Mouse (Mus musculus): ENCODE results near the gene Myo1d. TPM values are rescaled to one million over a fixed set of nuclear protein-coding genes. Genes with fewer than 3 reads are reported as not detected.
A peak's percentile ranks its signal among the peaks of the same experiment; 100 is the strongest.

Gene Myo1d
- total RNA-seq, 2 experiments from 2014 or later = 2.0 to 7.2 TPM

- ATAC-seq (replicated peaks; ENCODE audit: poor library complexity) = no peak
Measured at GRCm38 (mm10) chr11:80622233-80623037, 157.4 kb downstream of the Myo1d start.

DNA sequence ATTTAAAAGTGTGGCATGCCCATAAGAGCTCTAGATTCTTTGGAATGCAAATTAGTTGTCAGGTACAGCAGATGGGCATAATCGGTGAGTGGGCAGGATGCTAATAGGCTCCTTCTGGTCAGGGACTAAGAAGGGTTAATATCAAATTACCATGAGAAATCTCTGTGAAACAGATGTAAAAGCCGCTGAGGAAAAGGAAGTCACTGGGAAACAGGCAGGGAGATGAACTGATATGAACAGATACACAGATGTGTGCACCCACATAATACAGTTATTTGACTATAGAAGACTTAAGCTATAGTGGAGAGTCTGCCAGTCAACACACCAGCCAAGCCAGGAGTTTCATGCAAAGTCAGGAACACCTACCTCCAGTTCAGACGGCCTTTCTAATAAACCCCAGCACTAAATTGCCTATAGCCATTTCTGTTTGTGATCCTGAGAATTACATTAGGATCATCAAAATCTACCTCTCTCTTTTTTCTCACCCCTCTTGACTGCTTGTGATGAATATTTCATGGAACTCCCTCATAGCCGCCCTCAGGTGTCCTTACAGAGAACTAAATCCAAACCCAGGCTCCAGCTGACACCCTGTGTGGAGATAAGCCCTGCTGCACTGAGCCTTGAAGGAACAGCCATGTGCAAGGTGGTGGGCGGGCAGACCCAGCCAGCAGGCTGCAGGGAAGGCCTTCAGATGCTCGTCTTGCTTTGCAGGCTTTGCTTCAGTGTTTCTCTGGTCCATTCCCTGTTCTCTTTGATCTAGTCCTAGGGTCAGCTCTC lies 164.7 kb downstream of the Myo1d start:
- peak; percentile 37; the same call in 1 of the 2 replicates for ATAC-seq (replicated peaks; ENCODE audit: poor library complexity)

GRCm38 (mm10) chr11:80614418-80614817 lies 165.4 kb downstream of the Myo1d start:
- peak; percentile 76 for ATAC-seq (replicated peaks; ENCODE audit: poor library complexity)

DNA sequence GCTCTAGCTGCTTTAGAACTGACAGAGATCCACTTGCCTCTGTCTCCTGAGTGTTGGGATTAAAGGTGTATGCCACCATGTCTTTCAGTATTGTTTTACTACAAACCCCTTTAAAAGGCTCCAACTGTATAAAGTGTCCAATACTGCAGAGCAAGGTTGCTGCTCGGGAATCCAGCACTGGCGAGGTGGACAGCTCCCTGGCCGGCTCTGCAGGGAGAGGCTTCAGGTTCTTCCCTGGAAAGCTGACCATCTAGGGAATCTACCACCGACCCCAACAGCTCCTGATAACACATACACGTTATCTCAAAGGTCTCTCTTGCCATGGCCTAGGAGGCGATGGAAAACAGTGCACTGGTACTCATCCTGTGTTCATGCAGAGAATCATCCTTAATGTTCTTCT lies 166.3 kb downstream of the Myo1d start:
- peak; percentile 52; the same call in 1 of the 2 replicates for ATAC-seq (replicated peaks; ENCODE audit: poor library complexity)

GRCm38 (mm10) chr11:80602707-80603441 lies 177.0 kb downstream of the Myo1d start:
- ATAC-seq (replicated peaks; ENCODE audit: poor library complexity) = peak; percentile 56

GRCm38 (mm10) chr11:80602041-80602458 lies 177.8 kb downstream of the Myo1d start:
- ATAC-seq (replicated peaks; ENCODE audit: poor library complexity) = peak; percentile 77

DNA sequence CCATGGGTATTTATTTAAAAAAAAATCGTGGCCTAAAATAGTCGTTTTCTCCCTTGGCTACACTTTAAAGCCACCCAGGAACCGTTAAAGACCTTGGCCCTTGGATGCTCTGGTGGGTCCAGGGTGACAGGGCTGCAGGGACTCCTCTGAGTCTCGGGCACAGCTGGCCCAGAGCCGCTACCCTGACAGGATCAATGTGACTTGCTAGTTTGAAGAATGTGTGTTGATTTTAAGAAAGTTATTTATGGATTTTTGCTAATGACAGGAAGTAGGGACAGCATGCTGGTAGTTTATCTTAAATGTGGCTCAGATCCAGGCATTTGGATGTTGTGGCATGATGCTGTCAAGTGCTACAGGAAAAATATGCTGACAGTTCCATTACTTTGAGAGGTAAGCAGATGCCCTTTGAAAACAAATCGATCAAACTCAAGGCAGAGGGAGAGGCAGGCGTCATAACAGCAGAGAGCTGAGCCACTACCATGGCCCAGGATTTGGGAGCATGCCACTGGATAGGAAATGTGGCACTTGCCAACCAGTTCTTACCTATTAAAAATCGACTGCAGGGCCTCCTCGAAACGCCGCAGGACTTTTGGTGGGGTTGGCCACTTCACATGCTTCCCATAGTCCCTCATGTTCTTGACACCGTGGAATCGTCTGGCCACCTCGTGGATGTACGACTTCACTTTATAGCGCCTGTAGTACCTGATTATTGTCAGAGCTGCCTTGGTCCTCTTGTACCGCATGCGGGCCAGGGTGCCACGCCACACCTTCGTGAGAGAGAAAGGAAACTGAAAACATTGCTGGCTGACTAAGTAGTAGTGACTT lies 178.6 kb downstream of the Myo1d start:
- ATAC-seq (replicated peaks; ENCODE audit: poor library complexity) = no peak

DNA sequence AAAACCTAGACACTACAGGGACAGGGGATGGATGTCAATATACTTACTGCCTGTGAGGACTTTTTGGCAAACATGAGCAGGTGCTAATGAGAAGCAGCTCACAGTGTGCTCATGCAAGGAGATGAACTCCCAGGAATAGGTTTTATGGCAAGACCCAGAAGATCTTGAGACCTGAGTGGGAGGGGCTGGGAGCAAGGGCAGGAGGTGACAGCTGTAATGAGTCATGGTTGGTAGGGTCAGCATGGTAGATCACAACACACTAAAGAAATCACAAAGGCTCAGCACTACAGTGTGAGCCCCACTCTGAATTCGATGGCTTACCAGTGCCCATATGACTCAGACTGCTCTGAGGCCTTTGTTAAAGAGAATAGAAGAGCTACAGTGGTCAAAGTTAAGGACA lies 184.3 kb downstream of the Myo1d start:
- no peak for ATAC-seq (replicated peaks; ENCODE audit: poor library complexity)

GRCm38 (mm10) chr11:80589387-80589786 lies 190.4 kb downstream of the Myo1d start:
- no peak for ATAC-seq (replicated peaks; ENCODE audit: poor library complexity)

- no peak for ATAC-seq (replicated peaks; ENCODE audit: poor library complexity)
Measured at GRCm38 (mm10) chr11:80585761-80586160, 194.1 kb downstream of the Myo1d start.

DNA sequence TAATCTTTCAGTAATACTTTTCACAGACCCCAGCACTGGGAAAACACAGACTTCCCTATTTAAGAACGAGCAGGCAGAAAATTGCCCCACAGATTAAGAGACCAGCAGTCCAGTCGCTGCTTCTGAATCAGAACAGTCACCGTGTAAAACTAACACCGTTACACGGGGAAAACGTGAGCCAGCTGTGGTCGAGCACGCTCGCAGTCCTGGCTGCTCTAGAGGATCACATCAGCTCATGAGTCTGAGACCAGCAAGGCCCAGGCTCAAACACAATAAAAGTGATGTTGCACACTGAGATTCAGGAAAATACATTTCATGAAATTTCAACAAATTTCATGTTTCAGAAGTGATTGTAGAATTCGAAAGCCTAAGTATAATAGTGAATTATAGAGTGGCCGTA lies 194.6 kb downstream of the Myo1d start:
- ATAC-seq (replicated peaks; ENCODE audit: poor library complexity) = no peak

DNA sequence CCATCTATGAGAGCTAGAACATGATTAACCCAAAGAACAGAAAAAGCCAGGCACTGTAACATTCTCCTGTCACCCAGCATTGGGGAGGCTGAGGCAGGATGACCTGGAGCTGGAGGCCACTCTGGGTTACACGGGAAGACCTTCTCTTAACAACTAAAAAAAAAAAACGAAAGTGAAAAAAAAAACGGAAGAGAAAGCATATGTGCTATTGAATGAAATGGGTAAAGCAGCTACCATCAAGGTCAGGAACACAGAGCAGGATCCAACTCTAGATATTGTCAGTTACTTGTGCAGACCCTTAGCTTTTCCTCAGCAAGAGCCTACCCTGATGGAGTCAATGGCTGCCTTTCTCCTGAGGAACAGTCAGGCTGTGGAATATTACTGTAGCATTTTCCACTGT lies 199.3 kb downstream of the Myo1d start:
- ATAC-seq (replicated peaks; ENCODE audit: poor library complexity) = no peak

DNA sequence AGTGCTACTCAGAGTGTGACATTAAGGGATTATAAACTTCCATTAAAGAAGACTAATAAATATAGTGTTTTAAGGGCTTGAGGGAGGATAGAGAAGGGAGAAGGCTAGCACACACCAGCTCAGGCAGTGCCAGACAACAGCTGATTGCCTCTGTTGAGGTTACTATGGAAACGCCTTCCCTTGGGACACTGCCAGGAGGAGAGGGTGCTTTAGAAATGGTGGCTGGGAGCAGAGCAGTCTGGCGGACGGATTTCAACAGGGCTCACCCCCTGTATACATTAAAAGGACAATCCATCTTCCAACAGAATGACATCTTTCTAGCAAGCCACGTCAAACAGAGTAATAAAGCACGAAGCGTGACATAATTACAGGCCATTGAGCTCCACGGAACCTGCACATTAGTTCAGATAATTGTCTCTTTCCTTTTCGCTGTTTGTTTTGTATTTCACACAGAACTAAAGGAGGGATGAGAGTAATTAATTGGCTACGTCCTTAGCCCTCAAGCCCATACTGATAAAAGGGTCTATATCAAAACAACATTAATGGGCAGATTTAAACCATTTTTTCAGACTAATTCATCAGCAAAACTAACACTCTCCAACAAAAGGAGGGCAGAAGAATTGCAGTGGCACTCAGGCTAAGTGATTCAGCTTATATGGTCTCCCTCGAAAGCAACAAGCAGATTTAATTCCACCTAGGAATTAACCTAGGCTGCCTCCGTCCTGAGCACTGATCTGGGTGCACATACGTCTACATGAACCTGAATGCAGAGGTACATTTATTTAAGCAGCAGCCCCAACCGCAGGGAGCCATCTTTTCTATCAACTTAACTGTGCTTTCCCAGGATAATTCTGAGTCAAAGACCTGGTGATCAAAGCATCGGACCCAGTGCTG lies 201.8 kb downstream of the Myo1d start:
- ATAC-seq (replicated peaks; ENCODE audit: poor library complexity) = 0 out of 2 replicates have a peak, but pooled peaks have one; percentile 20

GRCm38 (mm10) chr11:80575794-80576193 lies 204.0 kb downstream of the Myo1d start:
- ATAC-seq (replicated peaks; ENCODE audit: poor library complexity) = no peak

DNA sequence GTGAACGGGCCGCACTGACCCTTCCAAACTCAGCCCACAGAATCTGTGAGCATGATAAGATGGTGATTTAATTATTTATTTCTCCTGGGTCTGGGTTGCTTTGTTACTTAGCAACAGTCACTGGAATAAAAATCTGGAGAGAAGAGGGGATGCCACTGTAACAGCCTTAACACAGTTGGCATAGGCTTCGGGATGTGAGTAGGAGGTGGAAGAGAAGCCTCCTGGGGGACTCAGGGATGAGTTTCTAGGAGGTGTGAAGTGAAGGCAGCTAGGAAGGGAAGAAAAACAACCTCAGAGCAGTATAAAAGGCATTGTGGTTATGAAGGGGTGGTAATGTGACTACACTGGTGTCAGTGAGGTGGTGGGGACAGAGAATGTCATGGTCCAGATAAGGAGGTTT lies 213.5 kb downstream of the Myo1d start:
- no peak for ATAC-seq (replicated peaks; ENCODE audit: poor library complexity)

- ATAC-seq (replicated peaks; ENCODE audit: poor library complexity) = no peak
Measured at GRCm38 (mm10) chr11:80564975-80565965, 214.6 kb downstream of the Myo1d start.

DNA sequence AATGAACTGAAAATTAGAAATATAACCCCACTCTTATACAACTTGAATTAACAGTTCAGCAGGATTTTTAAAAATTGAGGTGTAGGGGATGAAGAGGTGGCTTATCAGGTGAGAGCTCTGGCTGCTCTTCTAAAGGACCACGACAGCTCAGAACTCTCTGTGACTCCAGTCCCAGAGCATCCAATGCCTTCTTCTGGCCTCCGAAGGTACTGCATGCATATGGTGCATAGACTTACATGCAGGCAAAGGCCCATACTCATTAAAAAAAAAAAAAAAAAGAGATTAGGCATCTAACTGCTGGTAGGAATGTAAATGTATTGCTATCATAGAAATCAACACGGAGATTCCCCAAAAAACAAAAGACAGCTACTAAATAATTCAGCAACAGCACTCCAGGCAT lies 217.3 kb downstream of the Myo1d start:
- peak; percentile 75 for ATAC-seq (replicated peaks; ENCODE audit: poor library complexity)

DNA sequence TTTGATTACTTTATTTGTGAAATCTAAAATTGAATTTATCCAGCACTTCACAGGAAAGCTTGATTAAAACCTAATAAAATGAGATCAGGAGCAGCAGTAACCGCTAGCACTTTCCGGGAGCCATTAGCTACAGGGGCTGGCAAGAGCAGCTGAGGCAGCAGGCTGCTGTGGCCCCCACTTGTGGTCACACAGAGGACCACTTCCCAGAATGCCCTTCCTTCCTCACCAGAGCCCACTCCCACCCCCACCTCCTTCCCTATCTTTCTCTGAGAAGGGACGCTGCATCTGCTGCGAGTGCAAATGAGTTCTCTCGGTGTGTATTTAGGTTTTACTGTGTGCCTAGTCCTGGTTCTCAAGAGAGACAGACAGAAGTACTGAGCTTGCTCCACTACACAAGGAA lies 219.1 kb downstream of the Myo1d start:
- ATAC-seq (replicated peaks; ENCODE audit: poor library complexity) = no peak
